Mouse (Mus musculus) neural tube, embryonic 11.5 days (tissue): ENCODE measurements around the gene Olfr680-ps1. TPM values are rescaled to one million over a fixed set of nuclear protein-coding genes. Genes with fewer than 3 reads are reported as not detected.
"Not testable (repeated sequence)": the region's sequence is repeated elsewhere in the genome, so short reads cannot be mapped to it uniquely, and the experiment has no call there.

ENCODE experiments used
- ATAC-seq: fragments of 200-750 bp; cut with Nextera tagmentation; 2 replicates; pipeline ENCODE4 v1.8.0; 2017; ENCODE audit warnings: moderate number of reproducible peaks, mild to moderate bottlenecking, moderate TSS enrichment, moderate library complexity; ENCODE audit not compliant: insufficient read depth, low FRiP score, low TSS enrichment
- DNase-seq: peaks from one replicate; pipeline ENCODE4 v3.0.0-alpha.2; 2015; ENCODE audit warnings: low spot score
- H3K27ac ChIP-seq: fragments of 300-500 bp; sonication (generic); 2 replicates; pipeline ENCODE4 v1.5.1; 2014; ENCODE audit warnings: low read depth, mild to moderate bottlenecking, low read length
- H3K27me3 ChIP-seq: fragments of 300-500 bp; sonication (generic); 2 replicates; pipeline ENCODE4 v1.6.1; 2014; ENCODE audit warnings: mild to moderate bottlenecking, low read length, mixed read lengths; ENCODE audit not compliant: control insufficient read depth, insufficient read depth
- H3K36me3 ChIP-seq: fragments of 300-500 bp; sonication (generic); 2 replicates; pipeline ENCODE4 v1.6.1; 2014; ENCODE audit warnings: mild to moderate bottlenecking, low read length, moderate library complexity, mixed read lengths; ENCODE audit not compliant: control insufficient read depth, insufficient read depth
- H3K4me1 ChIP-seq: fragments of 300-500 bp; sonication (generic); 2 replicates; pipeline ENCODE4 v1.6.1; 2014; ENCODE audit warnings: low read length, mixed read lengths; ENCODE audit not compliant: control insufficient read depth, insufficient read depth
- H3K4me2 ChIP-seq: fragments of 300-500 bp; sonication (generic); 2 replicates; pipeline ENCODE4 v1.6.1; 2014; ENCODE audit warnings: low read depth, mild to moderate bottlenecking, moderate library complexity
- H3K4me3 ChIP-seq: fragments of 300-500 bp; sonication (generic); 2 replicates; pipeline ENCODE4 v1.5.1; 2014; ENCODE audit warnings: low read depth, low read length
- H3K9ac ChIP-seq: fragments of 300-500 bp; sonication (generic); 2 replicates; pipeline ENCODE4 v1.6.1; 2014; ENCODE audit warnings: mild to moderate bottlenecking, low read length
- H3K9me3 ChIP-seq: fragments of 300-500 bp; sonication (generic); 2 replicates; pipeline ENCODE4 v1.6.1; 2016; ENCODE audit warnings: low read length; ENCODE audit not compliant: control insufficient read depth
- WGBS: fragments of 180-500 bp; shearing (Covaris S2); extraction: QIAGEN DNeasy Blood & Tissue Kit; methylation state at CpG from one replicate; pipeline ENCODE4 v1.1.7; 2014; 5-methylcytosine and 5-hydroxymethylcytosine counted together
- polyA plus RNA-seq: library from polyadenylated mRNA; unstranded; fragments of >200 nt; fragmentation: Nextera tagmentation; extraction: Ambion mirVana; gene quantifications from 2 replicates; pipeline ENCODE4 v1.2.1, GENCODE M21; 2014

Gene Olfr680-ps1
- not detected in 2 replicates for polyA plus RNA-seq

- ATAC-seq, H3K4me3 ChIP-seq, H3K4me2 ChIP-seq, H3K36me3 ChIP-seq, H3K4me1 ChIP-seq, H3K9me3 ChIP-seq, H3K27me3 ChIP-seq, H3K9ac ChIP-seq, DNase-seq, H3K27ac ChIP-seq: not testable (repeated sequence)
These were observed at the start of gene Olfr680-ps1 for GRCm38 (mm10) chr7:105092717-105093116. Gene Olfr680-ps1, minus strand, starts transcription at chr7:105092817.

- no peaks in the 10 kb centered on the region for H3K4me1 ChIP-seq
- 85% methylated on average over 2 of the region's 2 CpGs for WGBS
- no peak overlapping the region for H3K27ac ChIP-seq
- H3K4me3 ChIP-seq, result no peak overlapping the region
- H3K9me3 ChIP-seq, result no peaks in the 10 kb centered on the region
- ATAC-seq (no peak), DNase-seq (no peak)
- H3K27me3 ChIP-seq, result no peaks in the 10 kb centered on the region
- H3K36me3 ChIP-seq, result no peaks in the 10 kb centered on the region
- H3K9ac ChIP-seq, result no peak overlapping the region
- no peak overlapping the region for H3K4me2 ChIP-seq
These were observed 48.7 kb upstream of the Olfr680-ps1 start for GRCm38 (mm10) chr7:105141275-105141674.

GRCm38 (mm10) chr7:105116536-105116935 lies 23.9 kb upstream of the Olfr680-ps1 start, which contains the start of gene Olfr681:
Gene Olfr681, plus strand, starts transcription at chr7:105116836.
- DNase-seq (no peak), ATAC-seq (no peak)
- H3K4me3 ChIP-seq, result no peak within 1 kb of the TSS
- H3K27ac ChIP-seq, result no peak within 1 kb of the TSS
- H3K9ac ChIP-seq, result no peak within 1 kb of the TSS
- H3K4me1 ChIP-seq, result no peaks in the 10 kb centered on the region
- H3K36me3 ChIP-seq, result no peaks in the 10 kb centered on the region
- H3K9me3 ChIP-seq, result no peaks in the 10 kb centered on the region
- no peak within 1 kb of the TSS for H3K4me2 ChIP-seq
- H3K27me3 ChIP-seq, result no peaks in the 10 kb centered on the region

GRCm38 (mm10) chr7:105080905-105081304 lies 11.7 kb downstream of the Olfr680-ps1 start, which contains the start of gene Olfr679:
Gene Olfr679, plus strand, starts transcription at chr7:105081205.
- no peak for DNase-seq
- H3K27me3 ChIP-seq, result no peaks in the 10 kb centered on the region
- no peaks in the 10 kb centered on the region for H3K9me3 ChIP-seq
- H3K36me3 ChIP-seq, result no peaks in the 10 kb centered on the region
- H3K4me2 ChIP-seq, result no peak within 1 kb of the TSS
- no peak within 1 kb of the TSS for H3K27ac ChIP-seq
- no peak within 1 kb of the TSS for H3K9ac ChIP-seq
- no peaks in the 10 kb centered on the region for H3K4me1 ChIP-seq
- WGBS, result 63% methylated on average over 1 of the region's 1 CpGs
- ATAC-seq, result no peak
- no peak within 1 kb of the TSS for H3K4me3 ChIP-seq

- H3K9me3 ChIP-seq, result no peaks in the 10 kb centered on the region
- no peak within 1 kb of the TSS for H3K27ac ChIP-seq
- no peak for DNase-seq
- no peak within 1 kb of the TSS for H3K4me2 ChIP-seq
- ATAC-seq, result no peak
- WGBS, result 92% methylated on average over 1 of the region's 1 CpGs
- H3K9ac ChIP-seq, result no peak within 1 kb of the TSS
- no peaks in the 10 kb centered on the region for H3K4me1 ChIP-seq
- no peak within 1 kb of the TSS for H3K4me3 ChIP-seq
- H3K27me3 ChIP-seq, result no peaks in the 10 kb centered on the region
- H3K36me3 ChIP-seq, result no peaks in the 10 kb centered on the region
These were observed 28.4 kb downstream of the Olfr680-ps1 start, which contains the start of gene Olfr678 for GRCm38 (mm10) chr7:105064175-105064574. Gene Olfr678, plus strand, starts transcription at chr7:105064475.

- ATAC-seq, result no peak
- no peak for DNase-seq
- Histone ChIP-seq H3K4me2 (no peak overlapping the region), H3K4me3 (no peak overlapping the region), H3K9ac (no peak overlapping the region), H3K27me3 (no peaks in the 10 kb centered on the region), H3K36me3 (no peaks in the 10 kb centered on the region), H3K9me3 (no peaks in the 10 kb centered on the region), H3K4me1 (no peaks in the 10 kb centered on the region), H3K27ac (no peak overlapping the region)
These were observed 33.7 kb downstream of the Olfr680-ps1 start for GRCm38 (mm10) chr7:105058951-105059350.

Other genes starting within 250 kb of the Olfr680-ps1 start
- not detected in 2 replicates for gene Usp17la, start 235.8 kb downstream of the Olfr680-ps1 start, polyA plus RNA-seq
- gene Olfr665, start 214.8 kb downstream of the Olfr680-ps1 start, polyA plus RNA-seq, result not detected in 2 replicates
- not detected in 2 replicates for gene Olfr666, start 196.9 kb downstream of the Olfr680-ps1 start, polyA plus RNA-seq
- not detected in 2 replicates for gene Olfr667, start 171.3 kb downstream of the Olfr680-ps1 start, polyA plus RNA-seq
- not detected in 2 replicates for gene Olfr668, start 164.8 kb downstream of the Olfr680-ps1 start, polyA plus RNA-seq
- gene Olfr669, start 158.6 kb downstream of the Olfr680-ps1 start, polyA plus RNA-seq, result not detected in 2 replicates
- gene Olfr670, start 130.2 kb downstream of the Olfr680-ps1 start, polyA plus RNA-seq, result not detected in 2 replicates
- gene Olfr671, start 113.7 kb downstream of the Olfr680-ps1 start, polyA plus RNA-seq, result not detected in 2 replicates
- not detected in 2 replicates for gene Olfr672, start 90.8 kb downstream of the Olfr680-ps1 start, polyA plus RNA-seq
- gene Olfr675, start 64.4 kb downstream of the Olfr680-ps1 start, polyA plus RNA-seq, result not detected in 2 replicates
- gene Olfr676, start 60.1 kb downstream of the Olfr680-ps1 start, polyA plus RNA-seq, result not detected in 2 replicates
- not detected in 2 replicates for gene Olfr677, start 41.4 kb downstream of the Olfr680-ps1 start, polyA plus RNA-seq
- gene Olfr678, start 28.3 kb downstream of the Olfr680-ps1 start, polyA plus RNA-seq, result not detected in 2 replicates
- not detected in 2 replicates for gene Olfr679, start 11.6 kb downstream of the Olfr680-ps1 start, polyA plus RNA-seq
- gene Olfr681, start 24.0 kb upstream of the Olfr680-ps1 start, polyA plus RNA-seq, result not detected in 2 replicates
- gene Olfr683, start 54.2 kb upstream of the Olfr680-ps1 start, polyA plus RNA-seq, result not detected in 2 replicates
- not detected in 2 replicates for gene Olfr684, start 70.8 kb upstream of the Olfr680-ps1 start, polyA plus RNA-seq
- not detected in 2 replicates for gene Olfr685, start 93.2 kb upstream of the Olfr680-ps1 start, polyA plus RNA-seq
- gene Olfr686, start 114.7 kb upstream of the Olfr680-ps1 start, polyA plus RNA-seq, result not detected in 2 replicates
- not detected in 2 replicates for gene Olfr688, start 195.3 kb upstream of the Olfr680-ps1 start, polyA plus RNA-seq
- gene Olfr689, start 218.3 kb upstream of the Olfr680-ps1 start, polyA plus RNA-seq, result not detected in 2 replicates
- gene Olfr690, start 241.3 kb upstream of the Olfr680-ps1 start, polyA plus RNA-seq, result not detected in 2 replicates
- gene Olfr691, start 249.5 kb upstream of the Olfr680-ps1 start, polyA plus RNA-seq, result not detected in 2 replicates